Mouse (Mus musculus): ENCODE measurements at regions not wholly inside any gene's neighbourhood (a gene's known extent, or its start where the extent isn't known, plus 50 kb on each side); places are given as distances from the start of the nearest gene placed in this dataset.

GRCm38 (mm10) chr6:31321066-31321846 is 77.3 kb upstream of the Mkln1 start:
- no peak for DNase-seq (ENCODE audit: low spot score)

- DNase-seq (ENCODE audit: low spot score) = no peak
Measured at GRCm38 (mm10) chr6:31321902-31322301, 76.6 kb upstream of the Mkln1 start.

GRCm38 (mm10) chr6:31323228-31324190 is 75.0 kb upstream of the Mkln1 start:
- no peak for DNase-seq (ENCODE audit: low spot score)

- no peak for DNase-seq (ENCODE audit: low spot score)
Measured at GRCm38 (mm10) chr6:31324717-31325116, 73.8 kb upstream of the Mkln1 start.

- no peak for DNase-seq (ENCODE audit: low spot score)
Measured at GRCm38 (mm10) chr6:31325621-31326020, 72.9 kb upstream of the Mkln1 start.

GRCm38 (mm10) chr6:31330327-31330726 is 68.2 kb upstream of the Mkln1 start:
- no peak for DNase-seq (ENCODE audit: low spot score)

- no peak for DNase-seq (ENCODE audit: low spot score)
Measured at GRCm38 (mm10) chr6:31330868-31331267, 67.7 kb upstream of the Mkln1 start.

GRCm38 (mm10) chr6:31332254-31332653 is 66.3 kb upstream of the Mkln1 start:
- DNase-seq (ENCODE audit: low spot score) = no peak

GRCm38 (mm10) chr6:31332714-31333113 is 65.8 kb upstream of the Mkln1 start:
- DNase-seq (ENCODE audit: low spot score) = no peak

- DNase-seq (ENCODE audit: low spot score) = no peak
Measured at GRCm38 (mm10) chr6:31333228-31333922, 65.2 kb upstream of the Mkln1 start.

- DNase-seq (ENCODE audit: low spot score) = no peak
Measured at GRCm38 (mm10) chr6:31334086-31334485, 64.4 kb upstream of the Mkln1 start.

- DNase-seq (ENCODE audit: low spot score) = no peak
Measured at GRCm38 (mm10) chr6:31339122-31339947, 59.2 kb upstream of the Mkln1 start.

GRCm38 (mm10) chr6:31339948-31340250 is 58.6 kb upstream of the Mkln1 start:
- DNase-seq (ENCODE audit: low spot score) = no peak

GRCm38 (mm10) chr6:31345366-31346084 is 53.0 kb upstream of the Mkln1 start:
- DNase-seq (ENCODE audit: low spot score) = no peak

- no peak for DNase-seq (ENCODE audit: low spot score)
Measured at GRCm38 (mm10) chr6:31348333-31348732, 50.2 kb upstream of the Mkln1 start.

Measured in c-Kit-positive CD71-positive TER-119-positive erythroid progenitor cells, embryonic 14.5 days (primary cell).